Mouse (Mus musculus) lung, postnatal 14 days (tissue): ENCODE results near the gene Dazl.
A peak's percentile ranks its signal among the peaks of the same experiment; 100 is the strongest.
"Not testable (repeated sequence)": the region's sequence is repeated elsewhere in the genome, so short reads cannot be mapped to it uniquely, and the experiment has no call there.

ENCODE experiments used
- DNase-seq: peaks from one replicate; pipeline ENCODE4 v3.0.0; 2021

Dazl gene

GRCm38 (mm10) chr17:50291485-50292200 is 1.8 kb downstream of the Dazl start:
- DNase-seq: no peak

- DNase-seq: no peak
These were observed 8.6 kb downstream of the Dazl start for GRCm38 (mm10) chr17:50284845-50285244.

DNA sequence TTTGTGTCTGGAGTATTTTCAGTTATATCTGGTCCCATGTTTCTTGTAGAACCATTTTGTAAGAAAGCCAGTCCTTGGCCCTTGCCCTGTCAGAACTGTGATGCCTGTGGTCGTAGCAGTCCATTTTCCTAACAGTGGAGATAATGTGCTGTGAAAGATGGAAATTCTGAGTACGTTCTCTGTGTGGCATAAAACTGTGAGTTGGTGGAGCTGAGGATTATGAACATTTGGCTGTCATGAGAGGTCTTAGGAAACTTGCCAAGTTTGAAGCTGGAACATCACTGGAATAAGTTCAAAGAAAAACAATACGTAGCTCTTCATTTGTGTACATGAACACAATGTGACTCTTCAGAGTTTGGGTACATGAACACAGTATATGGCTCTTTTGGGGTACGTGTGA is 31.8 kb downstream of the Dazl start:
- not testable (repeated sequence) for DNase-seq

- DNase-seq: no peak
These were observed 32.6 kb downstream of the Dazl start for GRCm38 (mm10) chr17:50260856-50261255.

- DNase-seq: no peak
These were observed 46.8 kb downstream of the Dazl start for GRCm38 (mm10) chr17:50246605-50247004.

GRCm38 (mm10) chr17:50244675-50245074 is 48.8 kb downstream of the Dazl start:
- DNase-seq: no peak

GRCm38 (mm10) chr17:50243326-50243725 is 50.1 kb downstream of the Dazl start:
- DNase-seq: no peak

DNA sequence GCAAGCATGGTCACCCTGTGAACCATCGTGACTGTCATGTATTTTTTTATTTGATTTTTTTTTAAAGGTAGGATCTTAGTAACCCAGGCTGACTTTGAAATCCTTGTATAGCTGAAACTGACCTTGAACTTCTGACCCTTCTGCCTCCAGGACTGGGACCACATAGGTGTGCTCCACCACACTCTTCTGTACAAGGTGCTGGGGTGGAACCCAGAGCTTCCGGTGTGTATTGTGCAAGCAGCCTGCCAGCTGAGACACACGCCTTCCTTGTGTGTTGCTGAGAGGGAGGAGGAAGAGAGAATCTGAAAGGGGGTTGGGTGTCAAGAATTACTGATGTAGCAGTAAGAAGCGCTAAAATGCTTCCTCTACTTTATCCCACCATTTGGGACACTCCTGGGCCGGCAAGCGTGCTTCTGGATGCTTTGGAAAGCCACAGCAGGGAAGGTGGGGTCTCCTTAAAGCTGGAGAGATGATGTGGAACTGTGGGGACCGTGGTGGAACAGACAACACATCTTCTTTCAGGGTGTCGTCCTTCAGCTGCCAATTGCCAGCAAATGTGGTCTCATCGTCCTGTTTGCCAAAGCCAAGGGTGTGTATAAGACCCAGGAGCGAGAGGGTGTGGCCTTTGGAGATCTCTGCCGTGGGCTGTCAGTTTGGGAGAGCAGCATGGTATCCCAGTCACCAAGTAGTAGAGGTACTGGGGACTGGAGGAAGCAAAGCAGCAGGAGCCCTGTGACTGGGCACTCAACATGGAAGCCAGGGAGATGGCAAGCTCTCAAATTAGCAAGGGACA is 55.4 kb downstream of the Dazl start:
- DNase-seq: no peak

DNA sequence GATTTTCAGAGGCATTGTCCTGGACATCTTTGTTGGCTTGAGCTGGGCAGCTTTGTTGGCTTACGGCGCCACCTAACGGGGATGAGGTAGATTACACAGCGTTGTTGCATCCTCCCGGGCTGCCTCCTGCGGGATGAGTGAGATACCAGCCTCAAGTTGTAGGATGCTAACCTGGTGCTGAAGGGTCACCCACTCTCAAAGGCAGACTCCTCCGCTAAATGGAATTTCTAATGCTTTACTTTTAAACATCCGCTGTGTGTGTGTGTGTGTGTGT is 56.1 kb downstream of the Dazl start:
- peak; percentile 83 for DNase-seq

- DNase-seq: no peak
These were observed 56.6 kb downstream of the Dazl start for GRCm38 (mm10) chr17:50236702-50237435.

DNA sequence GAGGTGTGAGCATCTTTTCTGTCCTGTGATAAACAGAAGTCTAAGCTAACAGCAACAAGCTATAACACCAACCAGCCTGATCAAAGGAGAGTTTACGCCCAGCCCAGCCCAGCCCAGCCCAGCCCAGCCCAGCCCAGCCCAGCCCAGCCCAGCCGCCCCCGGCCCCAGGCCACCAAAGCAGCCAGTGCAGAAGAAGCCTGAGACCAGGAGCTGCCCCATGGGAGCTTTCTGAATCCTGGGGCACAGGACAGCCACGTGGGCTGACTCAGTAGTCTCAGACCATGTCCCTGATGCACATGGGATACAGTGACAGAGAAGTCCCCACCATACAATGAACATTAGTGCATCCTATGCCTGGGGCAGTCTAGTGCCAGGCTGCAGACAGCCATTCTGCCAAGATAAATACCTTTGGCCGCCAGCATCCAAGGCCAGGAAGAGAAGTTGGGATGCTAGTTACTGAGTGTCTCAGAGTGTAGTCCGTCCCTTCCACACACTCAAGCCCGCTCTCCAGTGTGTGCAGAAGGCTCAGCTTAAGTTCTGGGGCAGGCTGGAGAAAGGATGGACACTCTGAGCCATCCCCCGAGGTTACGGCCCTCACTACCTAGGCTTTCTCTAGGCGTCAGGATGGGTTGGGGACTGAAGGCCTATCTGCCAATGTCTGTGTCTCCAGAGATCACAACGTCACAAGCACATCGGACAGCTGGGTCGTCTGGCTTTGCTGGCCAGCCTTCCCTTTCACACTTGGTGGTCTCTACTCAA is 57.3 kb downstream of the Dazl start:
- no peak for DNase-seq

GRCm38 (mm10) chr17:50233956-50234355 is 59.5 kb downstream of the Dazl start:
- no peak for DNase-seq

- no peak for DNase-seq
These were observed 60.6 kb downstream of the Dazl start for GRCm38 (mm10) chr17:50232821-50233220.

DNA sequence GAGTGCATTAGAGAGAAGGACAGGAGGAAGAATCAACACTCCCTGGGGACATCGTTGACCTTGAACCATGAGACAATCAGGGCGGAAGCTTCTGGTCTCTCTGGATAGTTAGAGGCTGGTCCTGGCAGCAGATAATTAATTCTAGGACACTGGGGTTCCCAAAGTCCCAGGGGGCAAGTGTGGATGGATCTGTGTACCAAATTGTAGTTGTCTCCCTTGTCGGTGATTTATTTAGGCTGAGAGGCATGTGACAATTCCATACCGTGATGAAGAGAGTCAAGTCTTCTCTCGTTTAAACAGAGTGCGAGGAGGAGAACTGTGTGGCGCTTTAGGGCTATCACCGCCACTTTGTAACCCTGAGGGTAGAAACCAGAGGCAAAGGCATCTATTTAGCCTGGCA is 62.2 kb downstream of the Dazl start:
- DNase-seq: no peak

DNA sequence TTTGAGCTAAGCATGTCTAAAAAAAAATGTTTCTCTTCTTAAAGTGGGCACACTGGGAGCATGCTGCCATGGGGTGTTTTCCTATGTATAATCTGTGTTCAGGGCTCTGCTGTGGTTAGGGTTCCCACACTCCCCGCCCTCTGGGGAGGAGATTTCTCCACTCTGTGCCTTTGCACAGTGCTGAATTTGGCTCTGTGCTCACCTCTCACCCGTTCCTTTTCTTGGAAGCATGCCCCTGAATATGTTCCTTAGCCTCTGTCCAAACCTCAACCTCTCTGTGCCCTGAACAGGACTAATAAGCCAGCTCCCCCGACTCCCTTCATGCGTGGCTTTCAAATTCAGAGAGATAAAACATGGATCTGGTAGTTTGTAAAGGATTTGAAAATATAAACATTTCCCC is 63.9 kb downstream of the Dazl start:
- DNase-seq: no peak
